Mouse (Mus musculus) CH12.LX (cell line): Measurements from ENCODE around the gene Nenf. TPM values are rescaled to one million over a fixed set of nuclear protein-coding genes. Genes with fewer than 3 reads are reported as not detected.

ENCODE experiments used
- DNase-seq: peaks from one replicate; pipeline ENCODE4 v3.0.0-alpha.2; 2013; ENCODE audit errors: extremely low read depth
- H3K27ac ChIP-seq: 2 replicates; pipeline ENCODE4 v1.5.1; 2012; ENCODE audit warnings: low read depth, mild to moderate bottlenecking, control low read depth, moderate library complexity; ENCODE audit not compliant: insufficient read depth
- H3K27me3 ChIP-seq: replicated peaks from 2 replicates; pipeline ENCODE3; 2012; ENCODE audit warnings: inconsistent platforms
- H3K36me3 ChIP-seq, 2 experiments: replicated peaks in 1 of 2; 2 replicates each; pipeline versions ENCODE3 to v1.6.1; 2012; ENCODE audit warnings: inconsistent platforms in 1 of 2, low read length in 1 of 2, mild to moderate bottlenecking in 1 of 2, mixed read lengths in 1 of 2, moderate library complexity in 1 of 2; ENCODE audit not compliant: control insufficient read depth in 1 of 2, insufficient read depth in 1 of 2
- H3K4me1 ChIP-seq, 2 experiments: 2 replicates each; pipeline ENCODE4 v1.6.1; 2012; ENCODE audit warnings: inconsistent platforms in 1 of 2, moderate library complexity in 1 of 2; ENCODE audit not compliant: insufficient read depth in 2 of 2, control insufficient read depth in 1 of 2
- H3K4me2 ChIP-seq: 2 replicates; pipeline ENCODE4 v1.6.1; 2012; ENCODE audit warnings: low read depth, mild to moderate bottlenecking, control low read depth; ENCODE audit not compliant: poor library complexity, insufficient read depth, severe bottlenecking
- H3K4me3 ChIP-seq, 3 experiments: fragments of 150-350 bp in 1 of 3; sonication (generic) in 1 of 3; replicated peaks in 1 of 3; 2 replicates each; pipeline versions ENCODE3 to v1.5.1; 2011 to 2012; ENCODE audit warnings: low read depth in 2 of 3, low read length in 2 of 3, mild to moderate bottlenecking in 2 of 3, moderate library complexity in 2 of 3, control low read depth in 1 of 3, improper control_type of control experiment in 1 of 3, inconsistent platforms in 1 of 3, mixed read lengths in 1 of 3; ENCODE audit not compliant: poor library complexity in 1 of 3
- H3K79me2 ChIP-seq: replicated peaks from 2 replicates; pipeline ENCODE4 v1.6.1; 2012; ENCODE audit warnings: mild to moderate bottlenecking, moderate library complexity; ENCODE audit not compliant: control insufficient read depth, poor library complexity, insufficient read depth, severe bottlenecking; ENCODE audit errors: extremely low read depth
- H3K9ac ChIP-seq: 2 replicates; pipeline ENCODE4 v1.6.1; 2012; ENCODE audit warnings: low read depth, mild to moderate bottlenecking, control low read depth, moderate library complexity; ENCODE audit not compliant: insufficient read depth
- H3K9me3 ChIP-seq: replicated peaks from 2 replicates; pipeline ENCODE3; 2012; ENCODE audit warnings: low read length, inconsistent platforms, mixed read lengths
- CHD1 ChIP-seq: IDR thresholded peaks from 2 replicates; pipeline ENCODE4 v1.6.1; 2012; ENCODE audit warnings: low read depth, low read length, improper control_type of control experiment, inconsistent platforms
- ELF1 ChIP-seq: IDR thresholded peaks from 2 replicates; pipeline ENCODE4 v1.6.1; 2014; ENCODE audit warnings: low read depth, mild to moderate bottlenecking, inconsistent platforms, low read length, improper control_type of control experiment
- EP300 ChIP-seq: IDR thresholded peaks from 2 replicates; pipeline ENCODE4 v1.6.1; 2011; ENCODE audit warnings: low read length, improper control_type of control experiment
- ETS1 ChIP-seq: conservative IDR thresholded peaks from 2 replicates; pipeline ENCODE4 v1.6.1; 2012; ENCODE audit warnings: low read depth, mild to moderate bottlenecking, inconsistent platforms, low read length, improper control_type of control experiment, moderate library complexity
- JUN ChIP-seq: IDR thresholded peaks from 2 replicates; pipeline ENCODE4 v1.6.1; 2011; ENCODE audit warnings: low read depth, mild to moderate bottlenecking, low read length, improper control_type of control experiment, moderate library complexity; ENCODE audit not compliant: insufficient read depth
- JUND ChIP-seq: conservative IDR thresholded peaks from 2 replicates; pipeline ENCODE4 v1.6.1; 2011; ENCODE audit warnings: low read depth, low read length, improper control_type of control experiment
- KAT2A ChIP-seq: IDR thresholded peaks from 2 replicates; pipeline ENCODE4 v1.6.1; 2012; ENCODE audit warnings: low read length, improper control_type of control experiment, inconsistent platforms; ENCODE audit not compliant: insufficient replicate concordance
- MAFK ChIP-seq: IDR thresholded peaks from 2 replicates; pipeline ENCODE4 v1.6.1; 2011; ENCODE audit warnings: low read length, improper control_type of control experiment; ENCODE audit not compliant: insufficient replicate concordance
- MEF2A ChIP-seq: IDR thresholded peaks from 2 replicates; pipeline ENCODE4 v1.6.1; 2014; ENCODE audit warnings: low read depth, mild to moderate bottlenecking, inconsistent platforms, low read length, improper control_type of control experiment, borderline replicate concordance
- MXI1 ChIP-seq: IDR thresholded peaks from 2 replicates; pipeline ENCODE4 v1.6.1; 2011; ENCODE audit warnings: mild to moderate bottlenecking, low read depth, low read length, improper control_type of control experiment
- MYC ChIP-seq: IDR thresholded peaks from 2 replicates; pipeline ENCODE4 v1.6.1; 2011; ENCODE audit warnings: low read depth, mild to moderate bottlenecking, improper control_type of control experiment, low read length
- NRF1 ChIP-seq: IDR thresholded peaks from 2 replicates; pipeline ENCODE4 v1.6.1; 2014; ENCODE audit warnings: low read depth, mild to moderate bottlenecking, inconsistent platforms, low read length, improper control_type of control experiment, moderate library complexity
- POLR2A ChIP-seq: IDR thresholded peaks from 2 replicates; pipeline ENCODE4 v1.6.1; 2011; ENCODE audit warnings: low read depth, mild to moderate bottlenecking, improper control_type of control experiment, low read length
- ZC3H11A ChIP-seq: IDR thresholded peaks from 2 replicates; pipeline ENCODE4 v1.6.1; 2012; ENCODE audit warnings: low read depth, mild to moderate bottlenecking, inconsistent platforms, low read length, improper control_type of control experiment
- ZKSCAN1 ChIP-seq: IDR thresholded peaks from 2 replicates; pipeline ENCODE4 v1.6.1; 2012; ENCODE audit warnings: low read depth, inconsistent platforms, low read length, improper control_type of control experiment, borderline replicate concordance
- ZNF384 ChIP-seq: IDR thresholded peaks from 2 replicates; pipeline ENCODE4 v1.6.1; 2012; ENCODE audit warnings: low read depth, low read length, improper control_type of control experiment, inconsistent platforms
- dilution Hi-C: fragments of 300-500 bp; cut with MboI; formaldehyde crosslinking; loops from 2 replicates; pipeline ENCODE4 v1.14.3; 2020; ENCODE audit warnings: low sequenced_read_pairs; ENCODE audit not compliant: extremely low pct_unique_long_range_greater_than_20kb, extremely low pct_ligation_motif_present
- in situ Hi-C: fragments of 300-500 bp; cut with MboI; formaldehyde crosslinking; loops from 3 replicates; pipeline ENCODE4 v1.14.3; 2019; ENCODE audit warnings: low sequenced_read_pairs, low pct_ligation_motif_present, low pct_unique_long_range_greater_than_20kb, mixed read lengths
- polyA plus RNA-seq: library from polyadenylated mRNA; unstranded; fragments of >175 nt; gene quantifications from 2 replicates; pipeline ENCODE4 v1.2.1, GENCODE M21; 2012; ENCODE audit warnings: low read depth; ENCODE audit not compliant: insufficient read length
- total RNA-seq, 2 experiments: library from RNA; depleted of rRNA; stranded (reverse); fragments of 300-350 nt in 1 of 2; fragments of >200 nt in 1 of 2; gene quantifications; 2 replicates each; pipeline ENCODE4 v1.2.3; 2012 to 2014

Nenf gene
- total and polyA plus RNA-seq, 3 experiments, result 28.8 to 86.7 (median 43.8) TPM

- H3K4me3 ChIP-seq, result no peak overlapping the region
- no peaks in the 10 kb centered on the region for H3K79me2 ChIP-seq
- H3K9ac ChIP-seq, result no peak overlapping the region
- no peak overlapping the region for H3K4me2 ChIP-seq
- H3K27me3 ChIP-seq, result no peaks in the 10 kb centered on the region
- no peak for TF ChIP-seq NRF1
- TF ChIP-seq ZKSCAN1, result no peak
- TF ChIP-seq MAFK, result no peak
- no peak for TF ChIP-seq MXI1
- TF ChIP-seq CHD1, result no peak
- TF ChIP-seq MEF2A, result no peak
- no peak for TF ChIP-seq ELF1
- no peak for TF ChIP-seq ZC3H11A
- no peak overlapping the region for H3K27ac ChIP-seq
- H3K4me1 ChIP-seq, result peaks cover 2 to 17% of the 10 kb centered on the region in 2 experiments; a peak in 3 of 4 replicates
- in situ Hi-C loops, result loop anchor here (25.0 kb wide), 1 partner anchor 463 kb away; the partner anchor contains the start of gene Nek2
- peaks cover 70 to 85% of the 10 kb centered on the region in 2 experiments for H3K36me3 ChIP-seq
- no peak for DNase-seq
- H3K9me3 ChIP-seq, result no peaks in the 10 kb centered on the region
- dilution Hi-C loops, result no loop called here
Observed at GRCm38 (mm10) chr1:191348996-191349395, 31.0 kb upstream of the Nenf start.

- dilution Hi-C loops, result no loop called here
- in situ Hi-C loops, result loop anchor here (25.0 kb wide), 1 partner anchor 464 kb away; the partner anchor contains the start of gene Nek2
- Histone ChIP-seq H3K27me3 (no peaks in the 10 kb centered on the region), H3K4me3 (no peak overlapping the region), H3K9ac (no peak overlapping the region), H3K79me2 (no peaks in the 10 kb centered on the region), H3K4me2 (no peak overlapping the region), H3K27ac (no peak overlapping the region), H3K9me3 (no peaks in the 10 kb centered on the region), H3K4me1 (peaks cover 2 to 17% of the 10 kb centered on the region in 2 experiments; a peak in 3 of 4 replicates), H3K36me3 (peaks cover 70 to 85% of the 10 kb centered on the region in 2 experiments)
- TF ChIP-seq MYC (no peak), ZNF384 (no peak), JUND (no peak), EP300 (no peak)
- no peak for DNase-seq
Observed at GRCm38 (mm10) chr1:191348592-191348991, 30.6 kb upstream of the Nenf start.

GRCm38 (mm10) chr1:191347602-191348001, 29.6 kb upstream of the Nenf start:
- dilution Hi-C loops, result no loop called here
- Histone ChIP-seq H3K27ac (no peak overlapping the region), H3K9me3 (no peaks in the 10 kb centered on the region), H3K36me3 (peaks cover 71 to 87% of the 10 kb centered on the region in 2 experiments), H3K79me2 (no peaks in the 10 kb centered on the region), H3K4me1 (peaks cover 2 to 17% of the 10 kb centered on the region in 2 experiments; a peak in 3 of 4 replicates)
- no peak for DNase-seq
- in situ Hi-C loops, result loop anchor here (25.0 kb wide), 1 partner anchor 465 kb away; the partner anchor contains the start of gene Nek2
- TF ChIP-seq ETS1, result no peak
- TF ChIP-seq KAT2A, result no peak
- TF ChIP-seq EP300, result no peak
- TF ChIP-seq JUN, result no peak
- TF ChIP-seq POLR2A, result no peak
- TF ChIP-seq, all 38 proteins: peak for 0
- no peak overlapping the region for H3K4me2 ChIP-seq
- no peaks in the 10 kb centered on the region for H3K27me3 ChIP-seq
- no peak overlapping the region for H3K9ac ChIP-seq
- H3K4me3 ChIP-seq, result no peak overlapping the region
